Mouse (Mus musculus) megakaryocyte, embryonic 14.5 days (primary cell): ENCODE results near the gene Olfr1394. TPM values are rescaled to one million over a fixed set of nuclear protein-coding genes. Genes with fewer than 3 reads are reported as not detected.
"Not testable (repeated sequence)": the region's sequence is repeated elsewhere in the genome, so short reads cannot be mapped to it uniquely, and the experiment has no call there.

ENCODE experiments used
- H3K27me3 ChIP-seq: replicated peaks from 2 replicates; pipeline ENCODE3; 2012; ENCODE audit warnings: inconsistent platforms
- H3K36me3 ChIP-seq: replicated peaks from 2 replicates; pipeline ENCODE3; 2012; ENCODE audit warnings: low read length, inconsistent platforms, mixed read lengths
- H3K4me1 ChIP-seq: 2 replicates; pipeline ENCODE4 v1.6.1; 2012; ENCODE audit warnings: inconsistent platforms
- H3K4me3 ChIP-seq: replicated peaks from 2 replicates; pipeline ENCODE3; 2012; ENCODE audit warnings: moderate library complexity, mild to moderate bottlenecking, inconsistent platforms
- H3K9me3 ChIP-seq: 2 replicates; pipeline ENCODE4 v1.6.1; 2012; ENCODE audit warnings: inconsistent platforms
- FLI1 ChIP-seq: IDR thresholded peaks from 2 replicates; pipeline ENCODE4 v1.6.1; 2012; ENCODE audit warnings: low read length, inconsistent platforms, mixed read lengths
- GATA1 ChIP-seq: IDR thresholded peaks from 3 replicates; pipeline ENCODE4 v1.6.1; 2012; ENCODE audit warnings: mixed read lengths, low read length, inconsistent platforms, borderline replicate concordance
- polyA plus RNA-seq: library from polyadenylated mRNA; stranded (reverse); fragments of >175 nt; gene quantifications from 2 replicates; pipeline ENCODE4 v1.2.3, GENCODE M21; 2012; ENCODE audit warnings: low replicate concordance; ENCODE audit not compliant: insufficient read depth

Olfr1394 gene
- polyA plus RNA-seq, 1 experiment, result not detected

- Histone ChIP-seq H3K9me3 (no peaks in the 10 kb centered on the region), H3K36me3 (no peaks in the 10 kb centered on the region), H3K4me3 (no peak within 1 kb of the TSS), H3K4me1 (peaks cover 40% of the 10 kb centered on the region), H3K27me3 (peaks cover 4% of the 10 kb centered on the region)
- no peak for TF ChIP-seq FLI1
- no peak for TF ChIP-seq GATA1
Measured at GRCm38 (mm10) chr11:49141974-49142373, 12.2 kb upstream of the Olfr1394 start, which contains the start of gene Olfr1395. TSS of gene Olfr1395 (plus strand) at chr11:49142274.

- Histone ChIP-seq H3K4me3 (no peak overlapping the region), H3K36me3 (no peaks in the 10 kb centered on the region), H3K4me1 (peaks cover 23% of the 10 kb centered on the region), H3K27me3 (peaks cover 4% of the 10 kb centered on the region), H3K9me3 (0 out of 2 replicates have a peak, but pooled peaks cover 3% of the 10 kb centered on the region)
- TF ChIP-seq FLI1, result no peak
- no peak for TF ChIP-seq GATA1
Measured at GRCm38 (mm10) chr11:49156821-49157814, 2.9 kb downstream of the Olfr1394 start.

- peaks cover 40% of the 10 kb centered on the region for H3K9me3 ChIP-seq
- peaks cover 53% of the 10 kb centered on the region for H3K4me1 ChIP-seq
- H3K4me3 ChIP-seq, result peak overlapping the region; percentile 82
- no peak for TF ChIP-seq FLI1
- no peak for TF ChIP-seq GATA1
- peaks cover 59% of the 10 kb centered on the region for H3K36me3 ChIP-seq
- H3K27me3 ChIP-seq, result no peaks in the 10 kb centered on the region
Measured at GRCm38 (mm10) chr11:49168839-49169611, 14.8 kb downstream of the Olfr1394 start.

GRCm38 (mm10) chr11:49170576-49170975, 16.4 kb downstream of the Olfr1394 start:
- Histone ChIP-seq H3K4me1 (peaks cover 69% of the 10 kb centered on the region), H3K4me3 (peak overlapping the region; percentile 64), H3K27me3 (no peaks in the 10 kb centered on the region), H3K36me3 (peaks cover 49% of the 10 kb centered on the region), H3K9me3 (peaks cover 38% of the 10 kb centered on the region)
- TF ChIP-seq GATA1 (0 out of 3 replicates have a peak, but pooled peaks have one; percentile 48), FLI1 (no peak)

- Histone ChIP-seq H3K4me1 (peaks cover 69% of the 10 kb centered on the region), H3K36me3 (peaks cover 16% of the 10 kb centered on the region), H3K27me3 (no peaks in the 10 kb centered on the region), H3K9me3 (peaks cover 5% of the 10 kb centered on the region; the same call in 1 of the 2 replicates), H3K4me3 (peak overlapping the region; percentile 87)
- TF ChIP-seq GATA1, result no peak
- TF ChIP-seq FLI1, result no peak
Measured at GRCm38 (mm10) chr11:49175345-49175744, 21.2 kb downstream of the Olfr1394 start.

GRCm38 (mm10) chr11:49176047-49176779, 22.0 kb downstream of the Olfr1394 start:
- H3K9me3 ChIP-seq, H3K27me3 ChIP-seq: not testable (repeated sequence)
- Histone ChIP-seq H3K4me3 (peak overlapping the region; percentile 87), H3K36me3 (peaks cover 15% of the 10 kb centered on the region), H3K4me1 (peaks cover 62% of the 10 kb centered on the region)

- Histone ChIP-seq H3K27me3 (no peaks in the 10 kb centered on the region), H3K36me3 (peaks cover 3% of the 10 kb centered on the region), H3K4me3 (no peak overlapping the region), H3K9me3 (no peaks in the 10 kb centered on the region), H3K4me1 (peaks cover 53% of the 10 kb centered on the region)
- TF ChIP-seq GATA1 (no peak), FLI1 (no peak)
Measured at GRCm38 (mm10) chr11:49183172-49183571, 29.0 kb downstream of the Olfr1394 start.

- Histone ChIP-seq H3K27me3 (no peaks in the 10 kb centered on the region), H3K36me3 (no peaks in the 10 kb centered on the region), H3K4me3 (no peak overlapping the region), H3K4me1 (peaks cover 65% of the 10 kb centered on the region), H3K9me3 (no peaks in the 10 kb centered on the region)
- no peak for TF ChIP-seq GATA1
- TF ChIP-seq FLI1, result no peak
Measured at GRCm38 (mm10) chr11:49186452-49186851, 32.3 kb downstream of the Olfr1394 start.

- H3K4me3 ChIP-seq, result no peak within 1 kb of the TSS
- H3K4me1 ChIP-seq, result peaks cover 59% of the 10 kb centered on the region
- H3K27me3 ChIP-seq, result no peaks in the 10 kb centered on the region
- no peaks in the 10 kb centered on the region for H3K36me3 ChIP-seq
- H3K9me3 ChIP-seq, result no peaks in the 10 kb centered on the region
- no peak for TF ChIP-seq FLI1
- TF ChIP-seq GATA1, result no peak
Measured at GRCm38 (mm10) chr11:49186955-49187488, 32.8 kb downstream of the Olfr1394 start, which contains the start of gene Btnl9. TSS of gene Btnl9 (minus strand) at chr11:49187159.
